Mouse (Mus musculus): ENCODE data around the gene Upf3b.
A peak's percentile ranks its signal among the peaks of the same experiment; 100 is the strongest.
"Not testable (repeated sequence)": the region's sequence is repeated elsewhere in the genome, so short reads cannot be mapped to it uniquely, and the experiment has no call there.

Upf3b gene

DNA sequence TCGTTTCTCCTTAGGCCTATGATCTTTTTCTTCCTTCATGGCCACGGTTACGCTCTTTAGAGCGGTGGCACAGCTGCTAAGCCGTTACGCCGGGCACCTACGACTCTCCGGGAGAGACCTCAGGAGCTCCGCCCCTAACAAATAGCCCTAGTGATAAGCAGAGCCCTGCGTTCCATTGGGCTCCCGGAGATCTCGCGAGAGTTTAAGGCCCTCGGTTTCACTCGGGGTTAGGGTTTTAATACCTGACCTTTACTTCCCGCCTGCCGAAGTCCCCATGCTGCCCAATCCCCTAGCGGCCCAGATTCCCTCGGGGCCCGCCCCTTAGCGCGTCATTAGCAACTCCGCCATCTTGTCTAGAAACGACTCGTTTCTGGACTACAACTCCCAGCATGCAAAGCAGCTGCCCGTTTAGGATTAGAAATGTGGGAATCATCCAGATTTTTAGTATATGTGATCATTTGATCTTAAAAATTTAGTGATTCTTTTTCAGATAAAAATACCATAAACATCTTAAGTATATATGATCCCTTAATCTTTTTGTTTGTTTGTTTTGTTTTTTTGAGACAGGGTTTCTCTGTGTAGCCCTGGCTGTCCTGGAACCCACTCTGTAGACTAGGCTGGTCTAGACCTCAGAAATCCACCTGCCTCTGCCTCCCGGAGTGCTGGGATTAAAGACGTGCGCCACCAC is at the start of gene Upf3b:
Gene Upf3b (minus strand): TSS at position 130 of the 688 bp plus-strand sequence.
- peak; percentile 85 for DNase-seq (ENCODE audit: low read depth)

DNA sequence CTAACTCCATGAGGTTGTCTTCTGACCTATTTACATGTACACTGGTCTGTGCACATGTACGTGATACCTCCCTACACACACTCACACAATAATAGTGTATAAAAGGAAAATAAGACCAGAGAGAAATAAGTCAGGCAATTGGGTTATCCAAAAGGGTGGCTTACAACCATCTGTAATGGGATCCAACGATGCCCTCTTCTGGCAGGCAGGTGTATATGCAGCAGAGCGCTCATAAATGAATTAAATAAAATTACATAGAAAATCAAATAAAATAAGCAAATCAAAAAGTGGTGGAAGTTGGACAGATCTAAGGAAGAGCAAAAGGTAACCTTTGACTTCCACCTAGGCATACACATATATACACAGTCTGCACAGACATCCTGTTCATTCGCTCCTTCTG is 47.7 kb upstream of the Upf3b start:
- DNase-seq (ENCODE audit: low read depth): no peak

DNA sequence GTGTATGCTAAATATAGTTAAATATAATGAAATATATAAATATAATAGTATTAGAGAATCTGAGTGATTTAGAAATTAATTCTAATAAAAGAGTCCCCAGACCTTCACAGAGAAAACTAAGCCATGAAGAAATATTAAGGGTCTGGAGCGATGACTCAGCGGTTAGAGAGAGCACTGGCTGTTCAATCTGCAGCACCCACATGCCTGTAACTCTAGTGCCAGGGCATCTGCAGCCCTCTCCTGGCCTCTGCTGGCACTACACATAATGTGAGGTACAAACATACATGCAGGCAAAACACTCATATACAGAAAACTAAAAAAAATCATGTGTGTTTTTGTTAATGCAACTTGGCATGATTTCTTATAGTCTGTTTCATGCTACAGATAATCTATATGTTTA is 34.8 kb upstream of the Upf3b start:
- no peak for DNase-seq (ENCODE audit: low read depth)

DNA sequence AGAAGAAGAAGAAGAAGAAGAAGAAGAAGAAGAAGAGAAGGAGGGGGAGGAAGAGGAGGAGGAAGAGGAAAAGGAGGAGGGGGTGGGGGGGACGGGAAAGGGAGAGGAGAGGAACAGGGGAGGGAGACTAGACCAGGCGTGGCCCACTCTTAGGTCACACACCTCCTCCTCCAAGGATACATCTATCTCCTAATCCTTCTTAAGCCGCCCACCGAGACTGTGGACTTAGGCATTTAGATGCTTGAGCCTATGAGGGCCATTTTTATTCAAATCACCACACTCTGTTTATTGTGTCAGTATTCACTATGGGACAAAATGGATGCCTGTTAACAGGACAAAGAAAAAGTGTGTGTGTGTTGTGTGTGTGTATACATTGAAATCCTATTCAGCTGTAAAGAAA is 34.4 kb upstream of the Upf3b start:
- DNase-seq (ENCODE audit: low read depth): not testable (repeated sequence)

DNA sequence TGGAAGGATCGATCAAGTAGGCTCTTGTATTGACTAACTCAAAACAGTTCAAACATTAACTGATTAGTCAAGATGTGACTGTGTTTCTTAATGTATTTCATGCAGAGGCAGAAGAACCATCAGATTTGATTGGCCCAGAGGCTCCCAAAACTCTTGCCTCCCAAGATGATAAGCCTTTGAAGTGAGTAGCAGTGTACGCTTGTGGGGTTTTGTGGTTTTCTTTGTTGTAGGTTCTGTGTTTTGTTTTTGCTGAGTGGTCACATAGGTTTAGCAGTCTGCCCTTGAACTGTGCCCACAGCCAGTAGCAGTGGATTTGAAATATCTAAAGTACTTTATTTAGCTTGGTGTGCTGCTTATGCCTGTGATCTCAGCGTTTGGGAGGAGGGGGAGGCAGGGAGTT is 31.6 kb upstream of the Upf3b start:
- DNase-seq (ENCODE audit: low read depth): no peak

DNA sequence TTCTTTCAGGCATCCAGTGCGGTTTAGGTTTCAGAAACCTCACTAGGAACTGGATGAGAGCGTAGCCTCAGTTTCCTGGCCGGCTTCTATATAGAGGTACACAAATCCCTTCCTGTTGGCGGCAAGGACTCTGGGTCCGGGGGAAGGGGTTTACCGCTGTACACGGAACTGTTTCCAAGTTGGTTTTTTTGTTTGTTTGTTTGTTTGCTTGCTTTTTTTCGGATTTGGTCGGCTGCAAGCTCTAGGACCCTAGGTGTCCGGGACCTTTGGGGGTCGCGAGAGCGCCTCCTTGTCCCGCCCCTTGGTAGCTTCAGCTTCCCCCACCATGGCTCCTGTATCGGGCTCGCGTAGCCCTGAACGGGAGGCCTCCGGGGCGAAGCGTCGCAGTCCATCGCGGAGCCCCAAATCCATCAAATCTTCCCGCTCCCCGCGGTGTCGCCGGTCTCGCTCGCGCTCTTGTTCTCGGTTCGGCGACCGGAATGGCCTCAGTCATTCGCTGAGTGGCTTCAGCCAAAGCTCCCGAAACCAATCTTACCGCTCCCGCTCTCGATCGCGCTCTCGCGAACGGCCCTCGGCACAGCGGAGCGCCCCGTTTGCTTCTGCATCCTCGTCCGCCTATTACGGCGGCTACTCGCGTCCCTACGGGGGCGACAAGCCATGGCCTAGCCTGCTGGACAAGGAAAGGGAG is 16.7 kb upstream of the Upf3b start, which contains the start of gene Nkap:
Gene Nkap (plus strand): TSS at position 125 of the 688 bp plus-strand sequence.
- peak; percentile 65 for DNase-seq (ENCODE audit: low read depth)

DNA sequence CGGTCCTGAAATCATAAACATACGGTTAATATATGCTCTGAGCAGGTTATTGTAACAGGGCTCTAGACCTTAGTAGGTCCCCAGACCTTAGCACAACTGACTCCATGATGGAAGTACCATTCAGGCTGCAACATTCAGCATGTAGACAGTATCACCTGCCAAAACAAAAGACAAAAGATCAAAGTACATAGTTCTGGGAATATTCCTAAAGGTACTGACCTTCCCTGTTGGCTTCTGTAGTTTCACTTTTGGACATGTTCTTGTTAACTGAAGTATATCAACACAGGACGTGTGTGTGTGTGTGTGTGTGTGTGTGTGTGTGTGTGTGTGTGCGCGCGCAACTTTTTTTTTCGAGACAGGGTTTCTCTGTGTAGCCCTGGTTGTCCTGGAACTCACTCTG is 15.4 kb upstream of the Upf3b start:
- DNase-seq (ENCODE audit: low read depth): no peak

DNA sequence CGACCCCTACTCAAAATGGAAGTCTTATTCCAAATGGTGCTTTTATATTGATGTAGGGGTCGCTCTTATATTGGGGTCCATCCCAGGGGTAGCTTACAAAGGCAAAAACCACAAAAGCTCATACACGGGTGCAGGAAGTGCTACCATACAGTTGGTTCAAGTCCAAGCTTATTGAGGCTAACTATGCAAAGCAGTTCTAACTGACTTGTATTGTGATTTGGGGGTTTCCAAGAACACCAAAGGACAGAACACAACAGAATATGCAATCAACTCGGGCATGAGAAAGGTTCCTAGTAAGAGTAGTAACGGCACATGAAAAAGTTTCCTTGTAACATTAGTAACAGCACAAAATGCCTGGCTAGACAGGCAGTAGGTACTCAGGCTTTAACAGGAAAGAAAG is 10.1 kb upstream of the Upf3b start:
- no peak for DNase-seq (ENCODE audit: low read depth)

DNA sequence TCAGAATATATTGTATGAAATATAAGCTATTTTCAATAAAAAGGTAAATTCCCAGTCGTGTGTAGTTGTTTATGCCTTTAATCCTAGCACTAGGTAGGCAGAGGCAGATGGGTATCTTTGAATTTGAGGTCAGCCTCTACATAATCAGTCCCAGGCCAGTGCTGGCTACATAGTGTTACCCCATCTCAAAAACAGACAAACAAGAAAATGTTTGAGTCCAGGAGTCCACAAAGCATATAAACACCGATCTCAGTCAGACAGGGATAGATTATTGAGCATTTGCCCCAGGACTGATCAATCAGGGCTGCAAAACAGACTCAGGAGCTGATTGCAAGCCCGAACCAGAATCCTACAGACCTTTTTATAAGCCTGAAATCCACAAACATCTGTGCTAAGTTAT is 9.5 kb upstream of the Upf3b start:
- no peak for DNase-seq (ENCODE audit: low read depth)

DNA sequence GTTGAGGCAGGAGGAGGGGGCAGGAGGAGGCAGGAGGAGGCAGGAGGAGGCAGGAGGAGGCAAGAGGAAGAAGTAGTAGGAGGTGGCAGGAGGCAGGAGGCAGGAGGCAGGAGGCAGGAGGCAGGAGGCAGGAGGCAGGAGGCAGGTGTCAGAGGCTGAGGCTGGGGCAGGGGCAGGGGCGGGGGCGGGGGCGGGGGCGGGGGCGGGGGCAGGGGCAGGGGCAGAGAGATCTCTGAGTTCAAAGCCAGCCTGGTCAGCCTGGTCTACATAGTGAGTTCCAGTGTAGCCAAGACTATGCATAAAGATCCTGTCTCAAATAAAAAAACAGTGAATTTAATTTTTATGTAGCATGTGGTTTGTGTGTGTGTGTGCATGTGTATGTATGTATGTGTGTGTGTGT is 7.0 kb upstream of the Upf3b start:
- no peak for DNase-seq (ENCODE audit: low read depth)

DNA sequence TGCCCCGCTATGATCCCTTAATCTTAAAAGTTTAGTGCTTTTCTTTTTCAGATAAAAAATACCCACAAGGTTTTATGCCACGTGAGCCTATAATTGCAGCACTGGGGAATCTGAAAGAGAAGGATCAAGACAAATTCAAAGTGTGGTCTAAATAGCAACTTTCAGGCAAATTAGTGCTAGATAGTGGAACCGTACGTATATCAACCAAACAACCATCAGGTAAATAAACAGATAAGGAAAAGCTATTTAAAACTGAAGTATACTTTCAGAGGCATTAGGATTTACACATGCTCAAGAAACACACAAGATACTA is 715 bp upstream of the Upf3b start:
- no peak for DNase-seq (ENCODE audit: low read depth)

DNA sequence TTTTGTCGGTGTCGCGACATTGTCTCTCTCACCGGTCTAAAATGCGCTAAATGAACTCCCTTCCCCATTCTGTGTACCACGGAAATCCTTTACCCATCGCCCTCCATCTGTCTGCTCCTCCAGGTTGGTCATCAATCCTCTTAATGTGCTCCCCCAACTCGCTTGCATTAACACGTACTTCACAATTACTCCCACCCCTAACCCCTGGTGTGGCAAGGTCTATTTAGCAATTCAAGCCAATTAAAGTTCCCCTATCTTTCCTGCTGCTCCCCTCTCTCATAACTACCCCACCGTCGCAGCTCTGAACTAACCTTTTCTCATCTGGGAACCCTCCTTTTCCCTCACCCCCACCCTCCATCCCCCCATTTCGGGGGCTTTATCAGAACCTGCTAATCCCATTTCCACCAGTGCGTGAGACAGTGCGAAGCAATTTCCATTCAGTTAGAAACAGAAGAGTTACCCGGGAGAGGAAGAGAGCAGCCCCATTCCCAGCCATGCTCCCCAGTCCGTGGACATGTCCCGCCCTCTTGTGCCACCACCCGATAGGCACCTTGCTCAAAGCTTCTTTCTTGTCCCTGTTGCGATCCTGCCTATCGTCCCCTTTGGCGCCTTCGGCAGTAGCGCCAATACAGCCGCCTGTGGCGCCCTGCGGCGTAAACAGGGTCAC is 463 bp downstream of the Upf3b start:
- no peak for DNase-seq (ENCODE audit: low read depth)

DNA sequence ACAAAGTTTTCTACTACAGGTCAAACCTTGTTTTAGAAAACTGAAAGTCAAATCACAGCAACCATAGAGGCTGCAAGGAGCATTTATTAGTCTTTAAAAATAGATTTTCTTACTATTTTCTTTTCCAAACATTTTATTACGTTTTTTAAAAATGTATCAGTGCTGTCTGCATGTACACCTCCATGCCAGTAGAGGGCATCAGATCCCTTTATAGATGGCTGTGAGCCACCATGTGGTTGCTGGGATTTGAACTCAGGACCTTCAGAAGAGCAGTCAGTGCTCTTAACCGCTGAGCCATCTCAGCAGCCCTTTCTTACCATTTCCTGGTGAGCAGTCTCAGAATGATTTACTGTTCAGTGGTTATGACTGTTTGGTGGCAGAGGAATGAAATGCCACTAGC is 6.3 kb downstream of the Upf3b start:
- no peak for DNase-seq (ENCODE audit: low read depth)

DNA sequence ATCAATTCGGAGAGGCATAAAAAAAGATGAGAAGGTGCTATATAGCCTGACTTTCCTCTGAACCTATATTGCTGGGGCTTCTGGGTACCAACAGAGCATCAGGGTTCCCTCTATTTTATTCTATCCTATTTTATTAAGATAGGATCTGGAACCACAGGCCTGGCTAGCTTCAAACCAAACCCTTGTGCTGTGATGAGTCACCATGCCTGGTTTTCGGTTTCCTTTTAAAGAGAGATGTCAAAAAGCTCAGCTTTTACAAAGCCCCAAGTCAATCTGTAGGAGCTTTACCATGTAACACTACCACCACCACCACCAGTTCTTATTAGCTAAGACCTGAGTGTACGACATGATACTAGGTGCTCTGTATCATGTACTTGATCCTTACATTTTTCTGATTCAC is 11.4 kb downstream of the Upf3b start:
- DNase-seq (ENCODE audit: low read depth): no peak

DNA sequence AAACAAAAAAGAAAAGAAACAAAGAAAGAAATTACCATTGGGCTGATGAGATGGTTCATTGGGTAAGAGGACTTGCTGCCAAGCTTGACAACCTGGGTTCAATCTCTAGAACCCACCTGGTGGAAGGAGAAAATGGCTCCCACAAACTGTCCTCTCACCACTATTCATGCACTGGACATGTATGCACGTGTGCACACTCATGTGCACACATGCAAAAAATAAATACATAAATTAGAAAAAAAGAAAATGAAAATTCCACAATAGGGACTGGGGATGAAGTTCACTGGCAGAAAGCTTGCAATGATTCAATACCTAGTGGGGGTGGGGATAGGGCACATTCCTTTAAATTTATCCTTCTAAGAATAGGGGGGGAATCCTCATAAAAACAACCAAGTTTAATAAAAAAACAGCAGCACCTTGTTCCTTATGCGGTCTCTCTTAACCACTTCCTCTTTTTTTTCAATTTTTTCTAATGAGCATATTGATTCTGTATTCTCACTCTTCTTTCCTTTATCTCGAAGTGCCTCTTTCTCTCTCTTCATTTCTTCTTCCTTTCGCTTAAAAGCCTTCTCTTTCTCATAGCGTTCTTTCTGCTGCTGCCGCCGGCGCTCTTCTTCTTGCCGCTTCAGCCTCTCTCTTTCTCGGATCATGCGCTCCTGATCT is 14.9 kb downstream of the Upf3b start:
- no peak for DNase-seq (ENCODE audit: low read depth)

DNA sequence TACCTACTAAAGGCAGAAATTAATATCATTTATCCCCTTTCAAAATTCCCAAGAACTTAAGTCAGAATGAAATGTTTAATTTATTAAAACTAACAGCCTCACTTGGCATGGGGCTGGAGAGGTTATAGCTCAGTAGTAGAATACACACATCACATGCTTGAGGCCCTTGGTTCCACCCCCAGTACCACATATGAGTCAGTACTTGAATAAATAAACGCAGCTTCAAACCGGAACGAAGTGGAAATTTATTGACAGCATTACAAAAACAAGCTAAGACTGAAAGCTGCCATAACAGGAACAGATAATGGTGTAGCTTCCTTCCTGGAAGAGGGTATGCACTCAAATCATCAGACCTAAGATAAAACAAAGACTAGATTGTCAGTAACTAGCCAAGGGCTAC is 18.7 kb downstream of the Upf3b start:
- DNase-seq (ENCODE audit: low read depth): no peak

DNA sequence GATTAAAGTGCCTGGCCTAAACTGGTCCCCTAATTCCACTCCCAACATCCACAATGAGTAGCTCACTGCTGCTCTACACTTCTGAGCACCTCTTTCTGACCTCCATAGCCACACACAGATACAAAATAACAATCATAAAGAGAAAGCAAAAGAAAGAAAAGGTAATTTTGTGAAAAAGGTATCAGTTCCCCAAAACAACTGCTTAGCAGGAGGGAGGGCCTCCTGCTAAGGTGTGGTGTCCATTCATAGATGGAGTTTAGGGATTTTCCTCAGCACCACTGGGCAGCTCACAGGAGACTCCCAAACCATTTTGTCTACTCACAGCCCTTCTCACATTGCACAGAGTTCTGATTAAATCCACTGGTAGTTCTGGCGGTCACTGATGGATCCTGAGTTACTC is 21.3 kb downstream of the Upf3b start:
- no peak for DNase-seq (ENCODE audit: low read depth)

DNA sequence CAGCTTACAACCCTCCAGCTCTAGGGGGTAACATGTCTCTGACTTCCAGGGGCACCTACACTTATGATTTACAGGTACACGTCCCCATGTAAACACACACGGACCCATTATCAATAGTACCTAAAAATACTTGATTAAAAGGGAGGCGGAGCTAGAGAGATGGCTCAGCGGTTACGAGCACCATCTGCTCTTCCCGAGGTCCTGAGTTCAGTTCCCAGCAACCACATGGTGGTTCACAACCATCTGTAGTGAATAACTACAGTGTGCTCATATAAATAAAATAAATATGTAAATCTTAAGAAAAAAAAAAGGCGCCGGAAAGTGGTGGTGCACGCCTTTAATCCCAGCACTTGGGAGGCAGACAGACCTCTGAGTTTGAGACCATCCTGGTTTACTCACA is 24.5 kb downstream of the Upf3b start:
- no peak for DNase-seq (ENCODE audit: low read depth)

DNA sequence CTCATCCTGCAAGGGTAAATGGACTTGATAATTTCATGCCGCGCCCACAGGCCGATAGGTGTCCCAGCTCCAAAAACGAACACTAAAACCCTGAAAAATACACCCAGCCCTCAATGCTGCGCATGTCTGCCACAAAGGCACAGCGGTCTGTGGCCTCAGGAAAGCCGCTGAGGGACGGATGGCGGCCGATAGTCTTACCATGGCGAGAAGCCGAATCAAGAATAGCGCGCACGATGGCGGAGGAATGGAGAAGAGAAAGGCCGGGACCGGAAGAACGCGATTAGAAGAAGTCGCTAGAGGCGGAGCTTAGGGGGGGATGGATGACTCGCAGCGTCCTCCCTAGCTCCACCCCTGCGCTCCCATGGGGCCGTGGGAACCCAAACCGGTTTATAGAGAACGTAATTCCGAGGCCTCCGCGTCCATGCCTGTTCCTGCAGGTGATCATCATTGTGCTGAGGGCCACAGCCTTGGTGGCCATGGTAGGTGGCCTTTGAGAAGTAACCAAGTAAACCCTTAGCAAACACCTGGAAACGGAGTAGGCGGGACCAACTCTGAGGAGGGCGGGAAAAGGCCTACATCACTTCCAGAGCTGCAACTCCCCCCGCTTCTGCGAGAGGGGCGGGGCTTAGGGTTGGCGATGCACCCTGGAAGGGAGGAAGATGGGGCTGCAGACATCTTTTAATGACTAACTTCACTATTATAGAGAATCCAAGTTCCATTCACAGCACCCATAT is 25.0 kb downstream of the Upf3b start, which contains the start of gene Rpl39:
Gene Rpl39 (minus strand): TSS at position 476 of the 734 bp plus-strand sequence.
- peak; percentile 73 for DNase-seq (ENCODE audit: low read depth)

DNA sequence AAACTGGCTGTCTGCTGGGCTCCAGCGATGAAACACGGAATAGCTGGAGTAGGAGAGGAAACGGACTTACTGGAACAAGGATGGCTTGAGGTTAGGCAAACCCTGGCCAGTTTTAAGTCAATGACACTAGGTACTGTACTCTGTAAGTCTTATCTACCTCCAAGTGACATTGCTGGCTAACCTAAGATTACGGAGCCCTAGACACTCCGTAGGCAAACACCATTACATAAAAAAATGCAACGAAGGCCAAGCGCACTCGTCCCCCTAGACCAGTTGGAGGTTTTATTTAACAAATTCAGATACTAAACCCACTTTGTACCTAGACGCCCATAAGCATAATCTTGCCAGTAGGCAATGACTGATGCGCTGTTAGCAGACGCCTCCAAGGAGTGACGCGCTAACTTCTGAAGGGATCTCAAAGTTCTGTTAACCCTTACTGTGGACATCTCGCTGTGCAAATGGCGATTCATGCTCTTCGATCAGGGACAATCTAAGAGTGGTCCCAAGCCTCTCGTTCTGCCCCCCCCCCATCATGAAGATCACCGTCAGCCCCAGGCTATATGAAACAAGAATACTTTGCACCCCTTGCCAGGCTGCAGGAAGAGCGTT is 25.7 kb downstream of the Upf3b start:
- no peak for DNase-seq (ENCODE audit: low read depth)

DNA sequence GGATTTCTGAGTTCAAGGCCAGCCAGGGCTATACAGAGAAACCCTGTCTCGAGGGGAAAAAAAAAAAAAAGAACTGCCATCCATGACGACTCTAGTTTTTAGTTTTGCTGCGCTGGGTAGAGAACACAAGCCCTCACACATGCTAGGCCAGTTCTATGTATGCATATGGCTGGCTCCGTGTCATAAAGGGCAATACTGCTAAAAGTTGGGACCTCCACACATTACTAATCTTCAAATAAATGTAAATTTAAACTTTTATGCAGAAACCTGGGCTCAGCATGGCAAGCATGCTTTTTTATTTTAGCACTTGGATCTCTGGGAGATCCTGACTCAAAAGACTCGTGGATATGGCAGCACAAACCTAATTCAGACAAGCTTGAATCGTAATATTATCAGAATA is 28.9 kb downstream of the Upf3b start:
- no peak for DNase-seq (ENCODE audit: low read depth)

DNA sequence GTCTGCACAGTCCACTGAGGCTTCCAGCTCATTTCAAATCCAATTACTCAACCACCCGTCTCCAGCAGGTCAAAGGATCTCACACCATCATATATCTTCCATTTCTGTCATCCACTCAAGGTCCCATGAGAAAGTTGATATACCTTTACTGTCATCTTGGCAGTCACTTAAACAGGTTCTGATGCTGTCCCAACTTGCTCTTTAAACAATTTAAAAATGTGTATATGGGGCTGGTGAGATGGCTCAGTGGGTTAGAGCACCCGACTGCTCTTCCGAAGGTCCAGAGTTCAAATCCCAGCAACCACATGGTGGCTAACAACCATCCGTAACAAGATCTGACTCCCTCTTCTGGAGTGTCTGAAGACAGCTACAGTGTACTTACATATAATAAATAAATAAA is 29.8 kb downstream of the Upf3b start:
- not testable (repeated sequence) for DNase-seq (ENCODE audit: low read depth)

Data from c-Kit-positive CD71-negative TER-119-negative erythroid progenitor cells, embryonic 14.5 days (primary cell).